Mouse (Mus musculus) testis, adult 2 months (tissue): ENCODE measurements at regions not wholly inside any gene's neighbourhood (a gene's known extent, or its start where the extent isn't known, plus 50 kb on each side); places are given as distances from the start of the nearest gene placed in this dataset.

Experiments used
- H3K27ac ChIP-seq: fragments of 200-500 bp; 2 replicates; pipeline ENCODE4 v1.5.1; 2012; ENCODE audit warnings: low read depth, low read length; ENCODE audit not compliant: control insufficient read depth, insufficient read depth
- H3K27me3 ChIP-seq: fragments of 200-500 bp; 2 replicates; pipeline ENCODE4 v1.6.1; 2012; ENCODE audit warnings: mild to moderate bottlenecking, low read length, moderate library complexity; ENCODE audit not compliant: control insufficient read depth, insufficient read depth
- H3K36me3 ChIP-seq: fragments of 200-500 bp; 2 replicates; pipeline ENCODE4 v1.6.1; 2012; ENCODE audit warnings: mild to moderate bottlenecking, low read length; ENCODE audit not compliant: control insufficient read depth, insufficient read depth
- H3K4me1 ChIP-seq: fragments of 200-500 bp; 2 replicates; pipeline ENCODE4 v1.6.1; 2012; ENCODE audit warnings: low read length; ENCODE audit not compliant: control insufficient read depth, insufficient read depth
- H3K4me3 ChIP-seq: fragments of 200-500 bp; 2 replicates; pipeline ENCODE4 v1.5.1; 2012; ENCODE audit warnings: low read depth, mild to moderate bottlenecking, low read length, moderate library complexity, mixed read lengths; ENCODE audit not compliant: control insufficient read depth
- CTCF ChIP-seq: fragments of 200-500 bp; IDR thresholded peaks from 2 replicates; pipeline ENCODE4 v1.5.1; 2012; ENCODE audit warnings: low read depth, mild to moderate bottlenecking, inconsistent platforms, low read length, moderate library complexity; ENCODE audit not compliant: control insufficient read depth, insufficient read depth, insufficient replicate concordance
- POLR2A ChIP-seq: fragments of 200-500 bp; IDR thresholded peaks from 2 replicates; pipeline ENCODE4 v1.6.1; 2012; ENCODE audit warnings: low read depth, mild to moderate bottlenecking, inconsistent platforms, low read length, moderate library complexity; ENCODE audit not compliant: control insufficient read depth

DNA sequence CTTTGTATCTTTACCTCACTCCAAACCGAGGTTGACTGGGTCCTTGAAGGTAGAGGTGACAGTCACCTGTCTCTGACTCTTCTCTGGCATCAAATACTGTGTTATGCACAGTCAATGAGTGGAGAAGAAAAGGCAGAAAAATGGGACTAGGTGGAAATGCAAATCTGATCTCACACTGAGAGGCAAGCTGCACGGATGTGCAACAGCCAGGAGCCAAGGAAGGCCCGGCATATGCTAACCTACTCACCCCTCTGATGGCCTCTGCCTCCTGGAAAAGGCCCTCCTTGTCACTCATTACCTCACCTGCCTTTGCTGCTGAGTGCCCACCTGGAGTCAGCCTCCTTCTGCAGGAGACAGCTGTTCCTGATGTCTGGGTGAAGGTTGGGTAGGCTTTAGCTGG is 104.8 kb downstream of the Gm4791 start:
- Histone ChIP-seq H3K27ac (no peak overlapping the region), H3K27me3 (no peaks in the 10 kb centered on the region), H3K36me3 (no peaks in the 10 kb centered on the region), H3K4me3 (no peak overlapping the region), H3K4me1 (no peaks in the 10 kb centered on the region)
- TF ChIP-seq POLR2A (no peak), CTCF (no peak)

DNA sequence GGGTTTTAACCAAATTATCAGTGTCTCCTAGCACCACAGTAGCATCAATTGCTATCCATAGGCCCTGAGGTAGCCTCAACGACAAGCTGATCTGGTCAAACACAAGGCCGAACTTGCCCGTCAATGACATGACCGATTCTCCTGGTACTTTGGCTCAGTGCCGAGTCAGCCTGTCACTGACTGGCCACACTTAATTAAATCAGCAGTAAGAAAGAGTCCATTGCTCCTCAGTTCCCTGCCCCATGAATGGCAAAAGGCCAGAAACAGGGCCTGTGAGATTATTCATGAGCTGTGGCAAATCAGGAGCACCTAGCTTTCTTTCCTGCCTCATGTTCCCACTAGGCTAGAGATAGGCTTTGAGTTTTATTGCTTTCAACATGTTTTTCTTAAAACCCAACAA is 105.4 kb downstream of the Gm4791 start:
- TF ChIP-seq CTCF (no peak), POLR2A (no peak)
- H3K27ac ChIP-seq = no peak overlapping the region
- no peaks in the 10 kb centered on the region for H3K36me3 ChIP-seq
- no peak overlapping the region for H3K4me3 ChIP-seq
- no peaks in the 10 kb centered on the region for H3K27me3 ChIP-seq
- H3K4me1 ChIP-seq = no peaks in the 10 kb centered on the region

DNA sequence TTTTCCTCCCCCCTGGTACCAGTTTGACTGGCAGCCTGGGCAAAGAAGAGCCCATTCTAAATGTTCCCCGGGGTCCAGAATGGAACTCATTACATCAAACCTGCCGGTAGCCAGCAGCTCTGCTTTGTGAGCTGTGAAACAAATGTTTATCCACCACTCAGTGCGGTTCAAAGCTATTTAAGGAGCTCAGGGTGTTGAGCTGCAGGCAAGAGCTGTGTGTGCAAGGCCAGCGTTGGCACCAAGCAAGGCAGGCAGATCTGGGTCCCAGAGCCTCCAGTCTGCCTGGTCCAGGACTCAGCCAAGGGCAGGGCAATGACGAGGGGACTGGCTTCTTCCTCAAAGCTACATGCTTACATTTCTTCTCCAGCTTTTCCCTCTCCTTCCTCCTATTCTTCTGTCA is 109.6 kb downstream of the Gm4791 start:
- H3K4me1 ChIP-seq = no peaks in the 10 kb centered on the region
- TF ChIP-seq POLR2A (no peak), CTCF (no peak)
- no peaks in the 10 kb centered on the region for H3K27me3 ChIP-seq
- no peak overlapping the region for H3K27ac ChIP-seq
- H3K4me3 ChIP-seq = no peak overlapping the region
- no peaks in the 10 kb centered on the region for H3K36me3 ChIP-seq

DNA sequence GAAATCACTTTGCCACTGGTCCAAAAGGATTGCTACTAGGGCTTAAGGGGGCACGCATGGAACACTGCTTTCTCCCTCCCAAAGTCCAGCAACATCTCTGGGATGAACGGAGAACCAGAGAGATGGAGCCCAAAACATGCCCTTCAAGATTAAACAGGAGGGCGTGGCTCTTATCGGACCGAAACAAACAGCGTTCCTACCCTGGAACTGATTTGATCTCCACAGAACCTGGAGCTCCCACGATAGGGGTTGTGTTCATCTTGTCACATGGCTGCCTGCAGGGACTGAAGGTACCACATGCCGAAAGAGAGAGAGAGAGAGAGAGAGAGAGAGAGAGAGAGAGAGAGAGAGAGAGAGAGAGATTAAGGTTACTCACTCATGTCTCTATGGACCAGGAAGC is 120.7 kb downstream of the Gm4791 start:
- Histone ChIP-seq H3K36me3 (no peaks in the 10 kb centered on the region), H3K4me1 (no peaks in the 10 kb centered on the region), H3K4me3 (no peak overlapping the region), H3K27me3 (no peaks in the 10 kb centered on the region), H3K27ac (no peak overlapping the region)
- TF ChIP-seq POLR2A = no peak
- no peak for TF ChIP-seq CTCF

DNA sequence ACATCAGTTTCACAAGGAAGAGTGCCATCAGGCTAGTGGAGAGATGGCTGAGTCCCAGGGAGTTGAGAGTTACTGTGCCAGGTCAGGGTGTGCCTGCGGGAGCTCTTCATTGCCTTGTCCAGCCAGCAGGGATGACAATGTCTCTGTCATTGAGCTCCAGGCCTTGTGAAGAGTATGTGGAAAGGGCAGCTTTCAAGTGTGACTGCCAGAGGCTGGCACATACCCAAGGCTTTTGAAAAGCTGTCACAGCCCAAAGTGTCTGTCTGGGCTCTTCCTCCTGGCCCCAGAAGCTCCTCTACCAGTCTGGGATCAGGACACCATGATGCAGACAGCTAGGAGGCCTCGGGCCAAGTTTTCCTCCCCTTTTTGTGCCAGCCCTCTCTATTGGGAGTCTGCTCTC is 124.6 kb downstream of the Gm4791 start:
- Histone ChIP-seq H3K4me3 (no peak overlapping the region), H3K27me3 (no peaks in the 10 kb centered on the region), H3K27ac (no peak overlapping the region), H3K4me1 (no peaks in the 10 kb centered on the region), H3K36me3 (no peaks in the 10 kb centered on the region)
- TF ChIP-seq CTCF (no peak), POLR2A (no peak)

DNA sequence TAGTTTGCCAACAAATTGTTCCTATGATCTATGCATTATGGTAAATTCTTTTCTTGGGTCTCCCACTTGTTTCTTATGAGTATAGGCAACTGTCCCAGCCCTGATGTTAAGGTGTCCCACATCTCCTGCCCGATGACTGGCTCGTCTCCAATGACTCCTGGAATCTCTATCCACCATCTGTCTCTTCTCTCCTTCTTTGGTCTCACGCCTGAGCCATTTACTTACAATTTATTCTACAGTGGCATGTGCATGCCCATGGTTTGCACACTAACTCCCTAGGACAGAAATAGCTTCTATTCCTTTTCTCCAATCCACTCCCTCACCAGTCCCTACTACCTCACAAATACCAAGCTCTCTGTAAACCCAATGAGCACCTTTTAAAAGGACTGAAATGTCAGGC is 127.0 kb downstream of the Gm4791 start:
- Histone ChIP-seq H3K4me1 (no peaks in the 10 kb centered on the region), H3K36me3 (no peaks in the 10 kb centered on the region), H3K27ac (no peak overlapping the region), H3K4me3 (no peak overlapping the region), H3K27me3 (no peaks in the 10 kb centered on the region)
- no peak for TF ChIP-seq POLR2A
- TF ChIP-seq CTCF = no peak

DNA sequence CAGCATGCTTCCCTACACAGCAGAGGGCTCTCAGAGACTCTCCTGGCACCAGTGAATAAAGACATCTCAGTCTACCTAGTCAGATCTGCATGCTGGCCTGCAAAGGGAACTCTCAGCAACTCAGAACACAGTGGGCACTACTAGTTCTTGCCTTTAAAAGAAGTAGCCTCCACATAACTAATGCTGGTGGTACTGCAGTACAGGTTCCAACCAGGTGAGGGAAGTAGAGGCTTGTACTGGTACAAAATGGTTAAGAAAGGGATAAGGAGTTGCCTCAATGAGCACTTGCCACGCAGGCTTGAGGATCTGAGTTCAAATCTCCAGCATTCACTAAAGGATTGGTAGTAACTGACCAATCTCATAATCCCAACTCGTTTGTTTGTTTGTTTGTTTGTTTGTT is 127.7 kb downstream of the Gm4791 start:
- no peaks in the 10 kb centered on the region for H3K36me3 ChIP-seq
- TF ChIP-seq CTCF (no peak), POLR2A (no peak)
- no peaks in the 10 kb centered on the region for H3K27me3 ChIP-seq
- H3K4me3 ChIP-seq = no peak overlapping the region
- H3K27ac ChIP-seq = no peak overlapping the region
- H3K4me1 ChIP-seq = 0 out of 2 replicates have a peak, but pooled peaks cover under 1% of the 10 kb centered on the region

DNA sequence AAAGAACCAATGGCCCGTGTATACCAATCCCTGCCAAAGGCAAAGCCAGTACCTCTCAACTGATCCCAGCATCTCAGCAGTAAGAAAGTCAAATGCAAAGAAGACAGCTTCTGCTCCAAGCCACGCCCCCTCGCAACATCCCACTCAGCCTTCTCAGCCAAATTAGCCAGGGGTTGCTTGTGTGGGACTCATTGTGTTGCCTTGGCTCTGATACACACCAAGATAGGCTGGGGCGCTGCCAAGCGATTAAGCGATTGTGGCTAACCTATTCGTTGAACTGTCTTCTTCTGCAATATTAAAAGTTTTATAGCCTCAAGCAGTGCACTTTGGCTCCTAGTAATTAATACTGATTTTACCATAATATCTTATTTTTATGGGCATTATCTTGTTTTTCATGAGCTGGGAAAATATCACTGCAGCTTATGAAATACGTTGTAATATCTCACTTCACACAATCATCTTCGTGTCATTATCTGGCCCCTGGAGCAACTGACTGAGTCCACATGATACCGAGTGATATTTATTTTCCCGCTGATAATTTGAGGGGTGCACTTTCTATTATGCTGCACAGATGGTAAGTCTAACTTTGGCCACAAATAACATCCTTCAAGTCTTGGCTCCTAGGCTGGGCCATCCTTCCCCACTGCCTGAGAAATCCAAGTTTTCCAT is 129.3 kb downstream of the Gm4791 start:
- no peak overlapping the region for H3K4me3 ChIP-seq
- TF ChIP-seq POLR2A (no peak), CTCF (no peak)
- 0 out of 2 replicates have a peak, but pooled peaks cover 3% of the 10 kb centered on the region for H3K4me1 ChIP-seq
- H3K27me3 ChIP-seq = no peaks in the 10 kb centered on the region
- no peaks in the 10 kb centered on the region for H3K36me3 ChIP-seq
- no peak overlapping the region for H3K27ac ChIP-seq
